Mouse (Mus musculus) heart, embryonic 13.5 days (tissue): Measurements from ENCODE around the gene Nudt16l1. TPM values are rescaled to one million over a fixed set of nuclear protein-coding genes. Genes with fewer than 3 reads are reported as not detected.

Source experiments
- ATAC-seq: fragments of 200-750 bp; cut with Nextera tagmentation; 2 replicates; pipeline ENCODE4 v1.8.0; 2017; ENCODE audit warnings: moderate TSS enrichment; ENCODE audit not compliant: insufficient number of reproducible peaks, low FRiP score, low TSS enrichment; ENCODE audit errors: extremely low read depth
- H3K27ac ChIP-seq: fragments of 300-500 bp; sonication (generic); replicated peaks from 2 replicates; pipeline ENCODE4 v1.5.1; 2015; ENCODE audit warnings: moderate library complexity, mild to moderate bottlenecking, inconsistent platforms
- H3K27me3 ChIP-seq: fragments of 300-500 bp; sonication (generic); replicated peaks from 2 replicates; pipeline ENCODE4 v1.6.1; 2015; ENCODE audit warnings: mild to moderate bottlenecking, inconsistent platforms
- H3K36me3 ChIP-seq: fragments of 300-500 bp; sonication (generic); 2 replicates; pipeline ENCODE4 v1.6.1; 2015; ENCODE audit warnings: mild to moderate bottlenecking, inconsistent platforms
- H3K4me1 ChIP-seq: fragments of 300-500 bp; sonication (generic); 2 replicates; pipeline ENCODE4 v1.6.1; 2015; ENCODE audit warnings: inconsistent platforms
- H3K4me2 ChIP-seq: fragments of 300-500 bp; sonication (generic); 2 replicates; pipeline ENCODE4 v1.6.1; 2015; ENCODE audit warnings: inconsistent platforms, mild to moderate bottlenecking, moderate library complexity
- H3K4me3 ChIP-seq: fragments of 300-500 bp; sonication (generic); 2 replicates; pipeline ENCODE4 v1.5.1; 2015; ENCODE audit warnings: moderate library complexity, mild to moderate bottlenecking, inconsistent platforms
- H3K9ac ChIP-seq: fragments of 300-500 bp; sonication (generic); 2 replicates; pipeline ENCODE4 v1.6.1; 2015; ENCODE audit warnings: inconsistent platforms, mild to moderate bottlenecking, moderate library complexity
- H3K9me3 ChIP-seq: fragments of 300-500 bp; sonication (generic); 2 replicates; pipeline ENCODE4 v1.6.1; 2016; ENCODE audit warnings: inconsistent platforms
- WGBS: fragments of 180-500 bp; shearing (Covaris S2); methylation state at CpG from one replicate; pipeline ENCODE4 v1.1.7; 2015; ENCODE audit warnings: mixed read lengths; 5-methylcytosine and 5-hydroxymethylcytosine counted together
- polyA plus RNA-seq: library from polyadenylated mRNA; unstranded; fragments of >200 nt; fragmentation: Nextera tagmentation; extraction: Ambion mirVana; gene quantifications from 2 replicates; pipeline ENCODE4 v1.2.1, GENCODE M21; 2015

Nudt16l1 gene
- polyA plus RNA-seq, 1 experiment from 2014 or later = 105 TPM

GRCm38 (mm10) chr16:4979755-4980380, 41.3 kb downstream of the Nudt16l1 start:
- Histone ChIP-seq H3K27me3 (no peaks in the 10 kb centered on the region), H3K4me2 (no peak overlapping the region), H3K36me3 (no peaks in the 10 kb centered on the region), H3K27ac (no peak overlapping the region), H3K9ac (no peak overlapping the region), H3K4me3 (no peak overlapping the region), H3K9me3 (no peaks in the 10 kb centered on the region), H3K4me1 (peaks cover 19% of the 10 kb centered on the region)
- 75% methylated on average over 4 of the region's 4 CpGs for WGBS
- ATAC-seq = no peak

GRCm38 (mm10) chr16:4984717-4985116, 46.2 kb downstream of the Nudt16l1 start:
- Histone ChIP-seq H3K4me3 (no peak overlapping the region), H3K4me1 (peaks cover 1% of the 10 kb centered on the region; the same call in 1 of the 2 replicates), H3K27ac (no peak overlapping the region), H3K4me2 (no peak overlapping the region), H3K9me3 (no peaks in the 10 kb centered on the region), H3K9ac (no peak overlapping the region), H3K36me3 (no peaks in the 10 kb centered on the region), H3K27me3 (no peaks in the 10 kb centered on the region)
- ATAC-seq = no peak
- WGBS = 85% methylated on average over 12 of the region's 12 CpGs

Other genes with a start within 250 kb of the Nudt16l1 start
- gene Nmral1, start 219.4 kb upstream of the Nudt16l1 start, polyA plus RNA-seq = 37.2 and 38.6 TPM in 2 replicates
- 92.8 and 96.0 TPM in 2 replicates for gene Hmox2, start 212.4 kb upstream of the Nudt16l1 start, polyA plus RNA-seq
- 120 and 128 TPM in 2 replicates for gene Cdip1, start 148.5 kb upstream of the Nudt16l1 start, polyA plus RNA-seq
- 0.15 and 0.32 TPM in 2 replicates for gene 4930562C15Rik, start 103.3 kb upstream of the Nudt16l1 start, polyA plus RNA-seq
- 24.4 and 26.6 TPM in 2 replicates for gene Ubald1, start 58.4 kb upstream of the Nudt16l1 start, polyA plus RNA-seq
- 107 TPM in 2 replicates for gene Mgrn1, start 52.5 kb upstream of the Nudt16l1 start, polyA plus RNA-seq
- 31.8 and 32.3 TPM in 2 replicates for gene Anks3, start 25.4 kb downstream of the Nudt16l1 start, polyA plus RNA-seq
- not detected in 2 replicates for gene Sept12, start 59.1 kb downstream of the Nudt16l1 start, polyA plus RNA-seq
- gene Smim22, start 68.5 kb downstream of the Nudt16l1 start, polyA plus RNA-seq = 3.8 and 4.4 TPM in 2 replicates
- gene Rogdi, start 74.8 kb downstream of the Nudt16l1 start, polyA plus RNA-seq = 50.1 and 56.2 TPM in 2 replicates
- 88.7 and 93.1 TPM in 2 replicates for gene Glyr1, start 111.1 kb downstream of the Nudt16l1 start, polyA plus RNA-seq
- gene Ubn1, start 111.3 kb downstream of the Nudt16l1 start, polyA plus RNA-seq = 11.2 and 12.1 TPM in 2 replicates
- 1.2 and 1.4 TPM in 2 replicates for gene Ppl, start 193.7 kb downstream of the Nudt16l1 start, polyA plus RNA-seq
- 0.04 and 0.08 TPM in 2 replicates for gene Sec14l5, start 208.3 kb downstream of the Nudt16l1 start, polyA plus RNA-seq